Mouse (Mus musculus): ENCODE results near the gene Krt7.

The Krt7 gene

DNA sequence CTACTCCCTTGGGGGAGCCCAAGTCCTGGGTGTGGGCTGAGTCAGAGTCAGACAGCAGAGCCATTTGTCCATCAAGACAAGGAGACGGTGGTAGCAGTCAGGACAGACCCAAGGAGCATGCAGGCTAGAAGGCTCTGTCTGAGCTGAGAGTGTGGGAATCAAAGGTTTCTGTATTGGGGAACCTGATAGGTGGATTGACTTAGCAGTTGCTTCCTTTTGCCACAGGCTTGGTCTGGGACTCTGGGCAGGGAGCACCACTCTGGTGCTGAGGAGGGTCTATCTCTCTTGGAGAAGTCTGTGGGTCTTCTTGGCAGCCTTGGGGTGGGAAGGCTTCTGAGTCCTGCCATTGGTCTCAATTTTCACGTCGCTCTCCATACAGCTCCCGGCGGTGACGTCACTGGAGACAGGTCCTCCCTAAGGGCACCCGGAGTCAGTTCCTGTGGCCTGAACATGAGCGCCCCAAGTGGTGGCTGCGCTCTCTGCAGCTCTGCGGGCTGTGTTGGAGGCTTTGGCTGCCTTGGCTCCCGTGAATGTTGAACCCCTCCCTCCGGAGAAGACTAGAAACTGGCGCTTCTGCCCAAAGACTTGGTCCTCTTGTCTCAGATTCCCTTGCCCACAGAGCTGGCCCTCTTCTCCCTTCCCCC, 42.4 kb downstream of the Krt7 start:
- peak; percentile 63 to 64 for DNase-seq

DNA sequence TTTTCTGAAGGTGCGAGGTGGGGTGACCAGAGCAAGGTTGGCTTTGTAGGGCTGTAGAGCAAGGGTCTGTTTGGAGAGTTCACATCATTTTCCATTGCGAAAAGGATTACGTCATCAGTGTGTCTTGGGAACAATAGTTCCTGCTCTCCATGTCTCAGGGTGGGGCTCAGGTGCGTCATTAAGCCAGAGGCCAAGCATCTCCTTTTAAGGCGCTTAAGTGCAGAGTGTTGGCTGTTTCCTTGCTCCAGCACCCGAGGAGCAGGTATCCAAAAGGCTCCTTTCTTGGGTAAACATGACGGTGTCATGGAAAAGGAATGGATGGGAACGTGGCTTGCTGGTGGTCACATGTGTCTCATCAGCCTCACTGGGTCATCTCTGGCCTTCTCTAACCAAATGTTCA, 43.9 kb downstream of the Krt7 start:
- DNase-seq: no peak

DNA sequence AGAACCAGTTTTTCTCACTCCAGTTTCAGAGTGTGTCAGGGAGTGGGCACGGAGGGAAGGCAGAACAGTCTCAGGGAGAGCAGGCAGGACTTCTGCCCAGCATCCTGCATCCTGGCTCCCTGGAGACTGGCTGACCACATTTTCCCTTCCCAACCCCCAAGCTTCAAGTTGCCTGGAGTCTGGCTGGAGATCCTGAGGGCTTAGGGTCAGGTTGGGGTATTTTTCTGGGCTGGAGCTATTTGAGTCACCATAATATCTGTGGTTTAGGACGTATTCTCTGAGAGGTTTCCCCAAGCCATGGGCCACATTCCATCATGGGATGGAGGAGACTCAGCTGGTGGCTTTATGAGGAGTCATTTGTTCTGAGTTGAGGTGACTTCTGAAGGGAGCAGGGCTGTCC, 44.4 kb downstream of the Krt7 start:
- DNase-seq: no peak

DNA sequence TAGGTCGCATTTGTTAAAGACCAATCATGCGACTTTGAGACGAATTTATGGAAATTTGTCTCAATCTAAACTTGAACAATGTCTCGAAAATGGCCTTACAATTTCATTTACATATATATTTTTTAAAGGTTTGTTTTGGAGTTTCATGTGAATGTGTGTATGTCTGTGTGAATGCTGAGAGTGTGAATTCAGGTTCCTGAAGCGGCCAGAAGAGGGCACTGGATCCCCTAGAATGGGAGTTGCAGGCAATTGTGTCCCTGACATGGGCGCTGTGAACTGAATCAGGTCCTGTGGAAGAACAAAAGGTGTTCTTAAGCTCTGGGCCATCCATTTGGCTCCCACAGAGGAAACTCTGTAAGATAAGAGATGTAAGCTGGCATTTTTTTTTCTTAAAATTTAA, 45.0 kb downstream of the Krt7 start:
- no peak for DNase-seq

DNA sequence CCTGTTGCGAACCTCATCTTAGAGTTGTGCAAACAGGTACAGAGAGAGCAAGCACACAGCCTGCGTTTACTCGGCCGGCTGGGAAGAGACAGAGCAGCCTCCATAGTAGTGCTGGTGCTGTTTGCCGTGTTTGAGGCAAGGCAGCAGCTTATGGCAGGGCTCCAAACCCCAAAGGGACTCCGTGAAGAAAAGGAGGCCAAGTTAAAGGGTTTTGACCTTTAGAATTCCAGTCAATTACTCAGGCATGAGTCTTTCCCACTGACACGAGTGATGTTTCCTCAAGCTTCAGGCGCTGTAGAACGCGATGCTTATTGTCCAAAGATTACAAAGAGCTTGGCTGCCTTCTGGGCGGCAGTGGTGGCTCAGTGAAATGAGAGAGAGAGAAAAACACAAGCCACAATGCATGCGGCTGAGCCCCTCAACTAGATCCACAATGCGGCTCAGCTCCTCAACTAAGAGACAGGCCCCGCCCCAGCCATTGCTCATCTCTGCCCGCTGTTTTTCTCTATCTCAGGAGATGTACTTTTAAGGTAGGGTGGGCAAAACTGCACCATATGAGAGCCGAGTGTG, 47.6 kb downstream of the Krt7 start:
- DNase-seq: no peak

DNA sequence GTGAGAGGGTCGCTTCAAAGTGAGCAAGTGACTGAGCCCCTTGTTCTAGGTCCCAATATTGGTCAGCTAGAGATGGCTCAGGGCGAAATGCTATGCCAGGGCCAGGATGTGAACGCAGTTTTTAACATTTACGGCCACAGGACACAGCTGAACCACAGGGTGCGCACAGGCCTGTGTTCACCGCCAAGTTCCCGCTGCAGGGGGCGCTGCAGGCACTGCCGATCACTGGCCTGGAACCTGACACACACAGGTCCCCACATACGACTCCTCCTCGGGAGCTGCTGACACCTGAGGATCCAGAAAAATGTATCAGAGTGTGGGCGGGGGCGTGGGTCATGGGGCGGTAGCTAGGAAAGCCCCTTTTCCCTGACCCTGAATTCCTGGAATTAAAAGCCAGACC, 48.4 kb downstream of the Krt7 start:
- DNase-seq: peak; percentile 11 to 12

DNA sequence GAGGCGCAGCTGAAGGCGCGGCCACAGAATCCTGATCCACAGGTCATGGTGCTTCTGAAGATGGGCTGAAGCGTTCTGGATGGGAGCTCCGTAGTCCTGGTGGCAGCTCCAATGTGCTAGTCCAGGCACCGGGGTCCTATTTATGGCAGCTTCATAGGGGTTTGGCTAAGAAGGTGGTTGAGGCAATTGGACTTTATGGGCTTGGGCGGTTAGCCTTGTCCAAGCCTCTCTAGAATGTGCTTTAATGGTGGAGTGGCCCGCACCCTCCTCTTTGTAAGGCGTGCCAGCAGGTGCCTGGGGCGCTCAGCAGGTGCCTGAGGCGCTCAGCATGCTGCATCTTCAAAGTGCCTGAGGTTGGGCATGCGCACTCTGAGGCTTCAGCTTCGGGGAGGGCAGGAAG, 52.8 kb downstream of the Krt7 start, which contains the start of gene Krt81:
TSS of gene Krt81 (minus strand) at position 101 of the 400 bp plus-strand sequence.
- no peak for DNase-seq

DNA sequence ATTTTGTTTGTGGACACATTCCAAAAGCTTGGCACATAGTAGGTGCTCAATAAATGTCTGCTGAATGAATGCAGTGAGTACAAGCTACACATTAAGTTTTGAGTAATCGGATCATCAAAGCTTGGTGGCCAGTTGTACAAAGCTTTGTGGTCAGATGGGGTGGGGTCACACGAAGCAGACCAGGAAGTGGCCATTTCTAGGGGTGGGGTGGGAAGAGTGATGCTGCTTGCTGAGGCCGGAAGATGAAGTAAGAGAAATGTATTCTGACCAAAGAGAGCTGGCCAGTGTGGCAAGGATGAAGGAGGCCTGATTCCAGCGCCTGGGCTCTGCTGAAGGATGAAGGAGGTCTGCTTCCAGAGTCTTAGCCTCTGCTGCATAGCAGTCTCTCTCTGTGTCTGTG, 58.2 kb downstream of the Krt7 start:
- DNase-seq: no peak

DNA sequence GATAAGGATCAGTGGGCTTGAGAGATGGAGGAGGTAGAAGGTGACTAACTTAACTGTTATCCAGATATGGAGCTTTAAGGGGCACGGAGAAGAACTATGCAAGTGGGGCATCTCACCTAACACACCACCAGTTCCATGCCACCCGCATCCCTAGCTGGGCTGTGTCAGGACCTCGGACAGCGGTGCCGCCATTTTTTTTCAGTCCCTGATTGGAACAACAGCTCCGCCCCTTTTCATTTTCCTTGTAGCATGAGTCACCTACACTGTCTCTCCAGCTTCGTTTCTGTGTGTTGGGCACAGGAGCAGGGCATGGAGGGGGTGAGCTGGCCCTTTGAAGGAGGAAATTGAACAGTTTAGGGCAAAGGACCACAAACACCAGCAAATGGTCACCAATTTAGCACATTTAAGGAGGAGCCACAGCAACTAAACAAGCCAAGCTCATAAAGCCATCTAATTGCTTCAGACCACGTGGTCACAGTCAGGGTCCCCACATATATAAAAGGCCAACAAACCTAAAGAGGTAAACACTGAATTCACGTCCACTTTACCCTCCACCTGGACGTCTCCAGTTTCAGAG, 62.2 kb downstream of the Krt7 start, which contains the start of gene Krt86:
TSS of gene Krt86 (plus strand) at position 527 of the 577 bp plus-strand sequence.
- DNase-seq: no peak

DNA sequence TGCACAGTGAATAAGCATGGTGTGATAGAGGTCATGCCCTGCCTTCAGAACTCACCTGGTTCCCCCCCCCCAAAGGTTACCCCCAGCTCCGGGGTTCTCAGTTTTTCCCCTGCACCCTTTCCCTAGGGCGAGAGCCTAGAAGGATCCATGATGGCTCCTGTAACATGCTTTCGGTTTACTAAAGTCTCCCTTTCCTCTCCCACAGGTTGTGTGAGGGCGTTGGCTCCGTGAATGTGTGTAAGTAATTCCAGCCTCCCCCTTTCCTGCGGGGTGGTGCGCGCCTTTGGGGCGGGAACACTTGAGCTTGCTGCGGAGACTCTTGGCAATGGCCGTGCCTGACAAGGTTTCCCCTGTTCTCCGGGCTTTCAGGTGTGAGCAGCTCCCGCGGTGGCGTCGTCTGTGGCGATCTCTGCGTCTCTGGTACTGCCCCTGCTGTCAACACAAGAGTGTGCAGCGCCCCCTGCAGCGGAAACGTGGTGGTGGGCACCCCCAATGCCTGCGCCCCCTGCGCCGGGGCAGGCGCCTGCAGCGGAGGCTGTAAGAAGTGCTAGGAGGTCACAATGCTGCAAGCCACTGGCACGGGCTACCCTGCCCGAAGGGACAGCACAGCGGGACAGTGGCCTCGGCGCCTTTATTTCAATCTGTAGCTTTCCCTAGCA, 68.3 kb downstream of the Krt7 start:
- DNase-seq: peak; percentile 76 to 81

DNA sequence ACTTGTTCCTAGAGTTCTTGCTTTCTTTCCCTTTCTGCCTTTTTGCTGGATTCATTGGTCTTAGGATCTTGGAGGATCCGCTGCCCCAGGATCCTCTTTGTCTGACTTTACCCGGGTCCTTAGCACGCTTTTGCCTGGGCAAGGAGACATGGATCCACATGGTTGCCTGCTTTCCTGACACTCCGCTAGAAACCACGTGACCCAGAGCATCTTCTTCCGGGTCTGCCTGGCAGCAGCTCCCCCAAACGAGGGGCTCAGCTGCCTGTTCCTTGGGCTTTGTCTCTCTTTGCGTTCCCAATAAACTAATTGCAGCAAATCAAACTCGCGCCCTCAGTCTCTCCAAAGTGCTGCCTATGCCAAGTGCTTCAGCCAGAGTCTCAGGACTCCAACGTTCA, 68.8 kb downstream of the Krt7 start:
- peak in 1 of 2 experiments; percentile 16 for DNase-seq
